Comparison of ENCODE assay signal across 30 mouse cellular contexts in genomic region chr4:133202254-133202653, GRCm38 (mm10). TPM values are rescaled to one million over a fixed set of nuclear protein-coding genes. Genes with fewer than 3 reads are reported as not detected.
DNase-seq lines count a peak whose midpoint lies in the region; ATAC-seq and TF ChIP-seq lines count a peak whose summit lies in the region.
"Had no signal": no experiment of that assay in that cellular context is flagged by ENCODE, and none has a peak within 500 bp of the region (broad histone marks: within the 10 kb centered on the region; RNA-seq: fewer than 3 reads in every experiment).

No protein-coding gene starts in this region.

- peaks cover 62% of the 10 kb centered on the region for H3K4me1 ChIP-seq in heart, embryonic 12.5 days (replicated peaks)
- peaks cover 6% of the 10 kb centered on the region for H3K4me1 ChIP-seq in heart, adult 2 months (ENCODE audit: control insufficient read depth, insufficient read depth, low read length)
- H3K4me1 ChIP-seq in ES-E14 (ENCODE audit: control insufficient read depth in 2 of 2, insufficient read depth in 2 of 2, low read length in 2 of 2, poor library complexity in 1 of 2) = peaks cover 5 to 35% of the 10 kb centered on the region in 2 experiments; a peak in 3 of 4 replicates

- H3K27ac ChIP-seq in heart, embryonic 12.5 days (ENCODE audit: poor library complexity, severe bottlenecking) = 0 out of 2 replicates have a peak overlapping the region, but pooled peaks have one; percentile 75
- H3K27ac ChIP-seq in heart, adult 2 months = no peak overlapping the region
- no peak overlapping the region; the same call in 1 of the 2 replicates for H3K27ac ChIP-seq in ES-E14 (ENCODE audit: insufficient read depth, low read depth, low read length, poor library complexity, severe bottlenecking)
- H3K27ac ChIP-seq: forebrain, embryonic 12.5 days; forebrain, embryonic 15.5 days; hindbrain, embryonic 12.5 days; hindbrain, embryonic 15.5 days had no signal

- no peak for TF ChIP-seq EP300 in heart, adult 2 months (IDR thresholded peaks at IDR 0.05; ENCODE audit: insufficient read depth, low read depth, low read length)

- no peaks in the 10 kb centered on the region for H3K27me3 ChIP-seq in heart, embryonic 12.5 days (replicated peaks)
- H3K27me3 ChIP-seq in heart, adult 2 months (ENCODE audit: control insufficient read depth, insufficient read depth, low read length) = no peaks in the 10 kb centered on the region
- no peaks in the 10 kb centered on the region for H3K27me3 ChIP-seq in myocyte (ENCODE audit: control insufficient read depth, insufficient read depth, insufficient read length)
- H3K27me3 ChIP-seq: embryonic facial prominence, embryonic 13.5 days; forebrain, embryonic 12.5 days; forebrain, embryonic 15.5 days; heart, embryonic 13.5 days; hindbrain, embryonic 15.5 days; Patski had no signal

- no peaks in the 10 kb centered on the region for H3K9me3 ChIP-seq in heart, embryonic 12.5 days (replicated peaks)
- H3K9me3 ChIP-seq in ES-E14 (ENCODE audit: control insufficient read depth, insufficient read depth, low read depth, low read length) = no peaks in the 10 kb centered on the region
- H3K9me3 ChIP-seq: embryonic facial prominence, embryonic 10.5 days; embryonic facial prominence, embryonic 13.5 days; forebrain, embryonic 12.5 days; forebrain, embryonic 15.5 days; G1E; heart, embryonic 13.5 days; hindbrain, embryonic 12.5 days; hindbrain, embryonic 15.5 days had no signal

- TF ChIP-seq POLR2A in heart, adult 2 months (IDR thresholded peaks at IDR 0.05; ENCODE audit: insufficient read depth, low read depth, low read length) = no peak
- TF ChIP-seq POLR2A in myocyte (IDR thresholded peaks at IDR 0.05; ENCODE audit: insufficient read length, low read depth) = peak; percentile 25

- no peak overlapping the region for H3K4me3 ChIP-seq in heart, embryonic 12.5 days
- no peak overlapping the region for H3K4me3 ChIP-seq in heart, adult 2 months
- no peak overlapping the region for H3K4me3 ChIP-seq in ES-E14 (ENCODE audit: insufficient read depth in 1 of 2, low read depth in 1 of 2, low read length in 2 of 2, poor library complexity in 1 of 2, severe bottlenecking in 1 of 2)
- no peak overlapping the region for H3K4me3 ChIP-seq in myocyte
- H3K4me3 ChIP-seq: embryonic facial prominence, embryonic 10.5 days; embryonic facial prominence, embryonic 13.5 days; erythroblast, embryonic 14.5 days; forebrain, embryonic 12.5 days; forebrain, embryonic 15.5 days; heart, embryonic 13.5 days; hindbrain, embryonic 12.5 days; hindbrain, embryonic 15.5 days had no signal

- no peak overlapping the region for H3ac ChIP-seq in myocyte (ENCODE audit: control insufficient read depth, insufficient read length)

- in situ Hi-C loops in ES-E14 (cut with MboI; ENCODE audit: low sequenced_read_pairs in 2 of 2, unreplicated experiment in 2 of 2) = no loop called here

- DNase-seq in cerebellum, adult 11-12 months = peak; percentile 4
- no peak for DNase-seq in cerebellum, postnatal 14 days
- no peak for DNase-seq in heart, adult 2 months
- no peak for DNase-seq in ES-E14 (ENCODE audit: low read depth, low spot score)
- no peak for DNase-seq in left cerebral cortex, adult 18-20 months (ENCODE audit: low spot score in 2 of 2)
- DNase-seq: adrenal gland, postnatal 10 days; adrenal gland, postnatal 36 days; cerebellum, adult 2 months; cerebellum, adult 9-11 months; cerebellum, postnatal 36 days; embryo, embryonic 11 days; gastrocnemius, postnatal 10 days; heart, adult 18-20 months had no signal

- no peaks in the 10 kb centered on the region for H3K79me2 ChIP-seq in heart, adult 2 months (replicated peaks; ENCODE audit: control insufficient read depth, insufficient read depth, low read length)
- no peaks in the 10 kb centered on the region for H3K79me2 ChIP-seq in myocyte (ENCODE audit: control insufficient read depth, insufficient read depth)

- no peak overlapping the region for H3K4me2 ChIP-seq in heart, embryonic 12.5 days
- H3K4me2 ChIP-seq in myocyte (ENCODE audit: low read depth) = no peak overlapping the region
- H3K4me2 ChIP-seq: embryonic facial prominence, embryonic 13.5 days; forebrain, embryonic 12.5 days; forebrain, embryonic 15.5 days; heart, embryonic 13.5 days; hindbrain, embryonic 12.5 days; hindbrain, embryonic 15.5 days had no signal

- no peak for TF ChIP-seq CTCF in heart, adult 2 months (IDR thresholded peaks at IDR 0.05)

- intact Hi-C loops in heart, adult 2 months (cut with DNase I) = loop anchor here (5.0 kb wide), 1 partner anchor 190 kb away; the partner anchor contains the start of gene Ahdc1

- ATAC-seq in heart, embryonic 12.5 days (ENCODE audit: insufficient number of reproducible peaks, low FRiP score) = no peak
- ATAC-seq: forebrain, embryonic 15.5 days; Patski had no signal

- H3K9ac ChIP-seq in heart, embryonic 12.5 days = no peak overlapping the region
- no peak overlapping the region for H3K9ac ChIP-seq in heart, adult 2 months (ENCODE audit: low read depth, low read length)
- H3K9ac ChIP-seq in ES-E14 (ENCODE audit: insufficient read depth, low read depth, low read length, poor library complexity, severe bottlenecking) = 0 out of 2 replicates have a peak overlapping the region, but pooled peaks have one; percentile 22
- H3K9ac ChIP-seq: embryonic facial prominence, embryonic 13.5 days; forebrain, embryonic 15.5 days; hindbrain, embryonic 12.5 days; hindbrain, embryonic 15.5 days had no signal

- WGBS in heart, embryonic 12.5 days = 90% methylated on average over 3 of the region's 3 CpGs
- 97% methylated on average over 3 of the region's 3 CpGs for WGBS in heart, adult 2 months

- H3K36me3 ChIP-seq in heart, embryonic 12.5 days = peaks cover 2% of the 10 kb centered on the region; the same call in 1 of the 2 replicates
- H3K36me3 ChIP-seq in heart, adult 2 months (ENCODE audit: control insufficient read depth, insufficient read depth, low read length) = no peaks in the 10 kb centered on the region
- no peaks in the 10 kb centered on the region; the same call in 1 of the 2 replicates for H3K36me3 ChIP-seq in ES-E14 (ENCODE audit: control insufficient read depth, insufficient read depth, low read length, poor library complexity, severe bottlenecking)
- peaks cover 3% of the 10 kb centered on the region for H3K36me3 ChIP-seq in myocyte (ENCODE audit: control insufficient read depth, insufficient read depth)
- H3K36me3 ChIP-seq: embryonic facial prominence, embryonic 10.5 days; embryonic facial prominence, embryonic 13.5 days; forebrain, embryonic 12.5 days; forebrain, embryonic 15.5 days; heart, embryonic 13.5 days; hindbrain, embryonic 12.5 days; hindbrain, embryonic 15.5 days had no signal

TF ChIP-seq in ES-E14, 5 proteins besides CTCF, POLR2A, EP300 and RAD21:
- no peak for TF ChIP-seq HCFC1 (IDR thresholded peaks at IDR 0.05; ENCODE audit: borderline replicate concordance, insufficient read depth, low read length)
- TF ChIP-seq ZC3H11A (IDR thresholded peaks at IDR 0.05; ENCODE audit: borderline replicate concordance, low read depth, low read length) = no peak
- TF ChIP-seq MAFK (IDR thresholded peaks at IDR 0.05; ENCODE audit: insufficient read depth, low read depth, low read length) = no peak
- no peak for TF ChIP-seq ZNF384 (IDR thresholded peaks at IDR 0.05; ENCODE audit: low read depth, low read length)
- no peak for TF ChIP-seq CHD2 (IDR thresholded peaks at IDR 0.05; ENCODE audit: low read depth, low read length)

TF ChIP-seq in myocyte, 11 proteins besides CTCF, POLR2A, EP300 and RAD21:
- TF ChIP-seq TCF12 (IDR thresholded peaks at IDR 0.05; ENCODE audit: insufficient read depth, poor library complexity, severe bottlenecking) = no peak
- peak; percentile 91 for TF ChIP-seq POLR2AphosphoS2 (IDR thresholded peaks at IDR 0.05; ENCODE audit: insufficient read length, low read depth)

RNA-seq across cellular contexts. Expression of gene Cd164l2, which starts 9.7 kb away (rescaled TPM):
- 0.34 TPM in 1 of 2 replicates, not detected in the other for polyA plus RNA-seq in heart, embryonic 12.5 days (2016; fragmentation: Nextera tagmentation; extraction: Ambion mirVana)
- total RNA-seq in heart, adult 2 months (2021) = not detected
- polyA plus RNA-seq in heart, adult 2 months (2012; rRNA removed) = 0.53 and 0.66 TPM in 2 replicates
- 2.2 and 5.7 TPM in 2 replicates for total RNA-seq in ES-E14 (2012; rRNA removed)
- polyA plus RNA-seq in myocyte (2012; fragmentation: generic; extraction: Trizol) = 0.22 TPM
- total RNA-seq in left cerebral cortex, adult 18-20 months (2021) = 1 to 10 TPM; 4.6 to 5.1 TPM
- total RNA-seq: G1E; gastrocnemius, adult 18-20 months; gastrocnemius, postnatal 10 days; heart, adult 18-20 months; hematopoietic stem cell, adult 5-6 weeks had no signal
- polyA plus RNA-seq: erythroblast, embryonic 14.5 days; G1E; heart, embryonic 16.5 days had no signal

RNA-seq across cellular contexts. Expression of gene Gpr3, which starts 10.1 kb away (rescaled TPM):
- polyA plus RNA-seq in heart, embryonic 12.5 days (2016; fragmentation: Nextera tagmentation; extraction: Ambion mirVana) = 0.27 and 0.37 TPM in 2 replicates
- total RNA-seq in heart, adult 2 months (2021) = under 1 TPM in 1 of 2 experiments, not detected in 1; 0.11 TPM
- 0.15 and 0.37 TPM in 2 replicates for polyA plus RNA-seq in heart, adult 2 months (2012; rRNA removed)
- total RNA-seq in ES-E14 (2012; rRNA removed) = 0.85 and 1.5 TPM in 2 replicates
- 0.40 TPM for polyA plus RNA-seq in myocyte (2012; fragmentation: generic; extraction: Trizol)
- 10 to 100 TPM; 14.8 to 16.7 TPM for total RNA-seq in left cerebral cortex, adult 18-20 months (2021)
- total RNA-seq: gastrocnemius, adult 18-20 months; gastrocnemius, postnatal 10 days; gastrocnemius, postnatal 4 days; heart, adult 18-20 months had no signal
- polyA plus RNA-seq: erythroblast, embryonic 14.5 days; intestine, embryonic 14.5 days had no signal

RNA-seq across cellular contexts. Expression of gene Map3k6, which starts 38.4 kb away (rescaled TPM):
- polyA plus RNA-seq in heart, embryonic 12.5 days (2016; fragmentation: Nextera tagmentation; extraction: Ambion mirVana) = 2.3 and 3.2 TPM in 2 replicates
- 10 to 100 TPM; 16.3 to 27.3 TPM for total RNA-seq in heart, adult 2 months (2021)
- polyA plus RNA-seq in heart, adult 2 months (2012; rRNA removed) = 12.0 and 15.7 TPM in 2 replicates
- 2.7 and 4.3 TPM in 2 replicates for total RNA-seq in ES-E14 (2012; rRNA removed)
- 4.6 TPM for polyA plus RNA-seq in myocyte (2012; fragmentation: generic; extraction: Trizol)
- 1 to 10 TPM; 5.8 to 7.4 TPM for total RNA-seq in left cerebral cortex, adult 18-20 months (2021)
